Comparison of ENCODE assay signal across 7 mouse cellular contexts in the genomic region with DNA sequence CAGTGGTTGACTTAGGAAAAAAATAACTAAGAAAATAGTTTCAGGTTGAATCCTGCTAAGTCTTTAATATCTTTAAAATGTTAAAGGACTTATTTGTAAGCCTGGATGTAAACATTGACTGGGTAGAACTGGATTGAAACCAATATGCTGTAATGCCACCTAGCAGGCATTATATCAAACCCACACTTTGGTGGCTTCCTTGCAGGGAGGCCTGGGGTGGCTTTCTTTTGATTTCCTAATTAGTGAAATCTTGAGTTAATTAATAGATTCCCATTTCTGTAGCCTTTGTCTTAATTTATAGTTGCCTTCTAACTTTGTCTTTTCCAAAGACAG. TPM values are rescaled to one million over a fixed set of nuclear protein-coding genes. Genes with fewer than 3 reads are reported as not detected.
DNase-seq lines count a peak whose midpoint lies in the region; ATAC-seq and TF ChIP-seq lines count a peak whose summit lies in the region.

No protein-coding gene starts in this region.

- H3K36me3 ChIP-seq in spleen, adult 2 months (ENCODE audit: control insufficient read depth, insufficient read depth, low read length): peaks cover 6% of the 10 kb centered on the region
- peaks cover 11% of the 10 kb centered on the region for H3K36me3 ChIP-seq in embryonic facial prominence, embryonic 15.5 days
- no peaks in the 10 kb centered on the region for H3K36me3 ChIP-seq in limb, embryonic 11.5 days (ENCODE audit: control insufficient read depth, insufficient read depth, low read length)
- H3K36me3 ChIP-seq in stomach, embryonic 16.5 days (ENCODE audit: control insufficient read depth, insufficient read depth, low read length): peaks cover 4% of the 10 kb centered on the region; the same call in 1 of the 2 replicates

- no peak for TF ChIP-seq CTCF in spleen, adult 2 months (IDR thresholded peaks at IDR 0.05; ENCODE audit: extremely low read depth, insufficient read depth, insufficient read length, insufficient replicate concordance)

- peak overlapping the region; percentile 73 for H3K4me2 ChIP-seq in embryonic facial prominence, embryonic 15.5 days (replicated peaks)
- peak overlapping the region; percentile 49 for H3K4me2 ChIP-seq in limb, embryonic 11.5 days (ENCODE audit: low read depth, severe bottlenecking)
- peak overlapping the region; percentile 83 for H3K4me2 ChIP-seq in stomach, embryonic 16.5 days (ENCODE audit: low read depth, low read length)

- no peak overlapping the region for H3K27ac ChIP-seq in spleen, adult 2 months (ENCODE audit: insufficient read depth, low read length)
- H3K27ac ChIP-seq in embryonic facial prominence, embryonic 15.5 days (replicated peaks): peak overlapping the region; percentile 95
- no peak overlapping the region for H3K27ac ChIP-seq in limb, embryonic 11.5 days (replicated peaks; ENCODE audit: low read depth, low read length)
- H3K27ac ChIP-seq in stomach, embryonic 16.5 days (ENCODE audit: low read length): no peak overlapping the region; the same call in 1 of the 2 replicates

- H3K4me3 ChIP-seq in spleen, adult 2 months (ENCODE audit: extremely low read depth, insufficient read depth, insufficient read length): peak overlapping the region; percentile 80
- H3K4me3 ChIP-seq in embryonic facial prominence, embryonic 15.5 days (replicated peaks): peak overlapping the region; percentile 86
- H3K4me3 ChIP-seq in limb, embryonic 11.5 days (ENCODE audit: low read depth, low read length): peak overlapping the region; percentile 93
- peak overlapping the region; percentile 89 for H3K4me3 ChIP-seq in stomach, embryonic 16.5 days (replicated peaks; ENCODE audit: low read length)

- H3K27me3 ChIP-seq in spleen, adult 2 months (ENCODE audit: control insufficient read depth, insufficient read depth, low read length): no peaks in the 10 kb centered on the region
- H3K27me3 ChIP-seq in embryonic facial prominence, embryonic 15.5 days: no peaks in the 10 kb centered on the region
- no peaks in the 10 kb centered on the region for H3K27me3 ChIP-seq in limb, embryonic 11.5 days (ENCODE audit: control insufficient read depth, insufficient read depth, low read length)
- H3K27me3 ChIP-seq in stomach, embryonic 16.5 days (ENCODE audit: control insufficient read depth, insufficient read depth, low read length): no peaks in the 10 kb centered on the region

- no peak for ATAC-seq in embryonic facial prominence, embryonic 15.5 days (ENCODE audit: insufficient number of reproducible peaks, low FRiP score, low TSS enrichment, low read depth)
- ATAC-seq in limb, embryonic 11.5 days (ENCODE audit: insufficient number of reproducible peaks, low FRiP score, low TSS enrichment, low read depth): no peak
- ATAC-seq in stomach, embryonic 16.5 days (ENCODE audit: insufficient read depth, low FRiP score): no peak

- DNase-seq in spleen, adult 2 months (ENCODE audit: low read depth in 1 of 2, low spot score in 2 of 2): no peak
- DNase-seq in spleen, adult 12 weeks (ENCODE audit: low spot score): no peak
- no peak for DNase-seq in limb, embryonic 11.5 days (ENCODE audit: low spot score)
- no peak for DNase-seq in gastrocnemius, postnatal 36 days
- DNase-seq in cerebellum, adult 9-10 months: no peak

- TF ChIP-seq POLR2A in spleen, adult 2 months (IDR thresholded peaks at IDR 0.05; ENCODE audit: low read depth, low read length): no peak

- peak overlapping the region; percentile 77 for H3K9ac ChIP-seq in embryonic facial prominence, embryonic 15.5 days
- no peak overlapping the region for H3K9ac ChIP-seq in limb, embryonic 11.5 days (ENCODE audit: low read length)
- peak overlapping the region; percentile 94 for H3K9ac ChIP-seq in stomach, embryonic 16.5 days (ENCODE audit: low read length)

- H3K9me3 ChIP-seq in embryonic facial prominence, embryonic 15.5 days (replicated peaks): no peaks in the 10 kb centered on the region
- no peaks in the 10 kb centered on the region for H3K9me3 ChIP-seq in limb, embryonic 11.5 days (ENCODE audit: control insufficient read depth, low read length)
- H3K9me3 ChIP-seq in stomach, embryonic 16.5 days (replicated peaks; ENCODE audit: control insufficient read depth, low read length): no peaks in the 10 kb centered on the region

- intact Hi-C loops in gastrocnemius, postnatal 36 days (cut with DNase I): loop anchor here (2.0 kb wide), 1 partner anchor 267 kb away; no protein-coding TSS in a partner anchor

- peaks cover 6% of the 10 kb centered on the region for H3K4me1 ChIP-seq in spleen, adult 2 months (ENCODE audit: control insufficient read depth, insufficient read depth, insufficient read length)
- H3K4me1 ChIP-seq in embryonic facial prominence, embryonic 15.5 days: peaks cover 29% of the 10 kb centered on the region
- H3K4me1 ChIP-seq in limb, embryonic 11.5 days (ENCODE audit: control insufficient read depth, insufficient read depth, low read length): peaks cover 15% of the 10 kb centered on the region
- peaks cover 33% of the 10 kb centered on the region for H3K4me1 ChIP-seq in stomach, embryonic 16.5 days (ENCODE audit: control insufficient read depth, insufficient read depth, low read length)

RNA-seq across cellular contexts. Expression of a gene that starts 1.6 kb away (rescaled TPM):
- 30.5 and 35.7 TPM in 2 replicates for polyA plus RNA-seq in spleen, adult 2 months (2012; rRNA removed)
- polyA plus RNA-seq in embryonic facial prominence, embryonic 15.5 days (2015; fragmentation: Nextera tagmentation; extraction: Ambion mirVana): 256 and 268 TPM in 2 replicates
- 356 and 387 TPM in 2 replicates for polyA plus RNA-seq in limb, embryonic 11.5 days (2014; fragmentation: Nextera tagmentation; extraction: Ambion mirVana)
- polyA plus RNA-seq in stomach, embryonic 16.5 days (2015; fragmentation: Nextera tagmentation; extraction: Ambion mirVana): 215 and 222 TPM in 2 replicates
- total RNA-seq in gastrocnemius, postnatal 36 days (2021): 100 to 1,000 TPM in 1 of 2 experiments, 10 to 100 TPM in 1; 97.4 to 111 TPM
